Mouse (Mus musculus): ENCODE results near the gene 1700080E11Rik.
"Not testable (repeated sequence)": the region's sequence is repeated elsewhere in the genome, so short reads cannot be mapped to it uniquely, and the experiment has no call there.

DNA sequence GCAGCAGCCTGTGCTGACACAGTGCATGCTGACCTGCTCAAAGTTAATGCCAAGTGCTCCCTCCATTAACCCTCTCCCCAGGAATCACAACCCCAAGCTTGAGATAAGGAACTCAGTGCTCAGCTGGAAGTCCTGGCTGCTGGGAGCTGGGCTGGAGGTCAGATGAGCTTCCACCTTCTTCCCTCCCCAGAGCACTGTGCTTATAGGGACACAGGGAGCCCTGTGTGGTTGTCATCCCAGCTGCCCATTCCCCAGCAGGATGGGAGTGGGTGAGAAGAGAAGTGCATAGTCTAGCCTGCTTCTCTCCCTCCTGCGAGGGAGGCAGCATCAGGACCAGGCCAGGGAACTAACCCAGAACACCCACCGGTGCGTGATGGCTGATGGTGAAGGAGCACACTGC, 19.7 kb downstream of the 1700080E11Rik start:
- TF ChIP-seq CTCF (IDR thresholded peaks at IDR 0.05; ENCODE audit: borderline replicate concordance, control insufficient read depth, extremely low read depth, insufficient read depth, low read length, poor library complexity); POLR2A (IDR thresholded peaks at IDR 0.05; ENCODE audit: control insufficient read depth, extremely low read depth, insufficient read depth, low read length, poor library complexity): not testable (repeated sequence)
